Mouse (Mus musculus): ENCODE results near the gene Fcrl1.
"Not testable (repeated sequence)": the region's sequence is repeated elsewhere in the genome, so short reads cannot be mapped to it uniquely, and the experiment has no call there.

- TF ChIP-seq CTCF (conservative IDR thresholded peaks at IDR 0.05; ENCODE audit: insufficient read depth, insufficient read length, low read depth, low read length); POLR2A (IDR thresholded peaks at IDR 0.05; ENCODE audit: low read depth, low read length): not testable (repeated sequence)
Measured at GRCm38 (mm10) chr3:87379641-87380315, 3.6 kb downstream of the Fcrl1 start.
